Mouse (Mus musculus) cortical plate, adult 2 months (tissue): ENCODE results near the gene Pex16.

Experiments used
- CTCF ChIP-seq: fragments of 200-500 bp; IDR thresholded peaks from 2 replicates; pipeline ENCODE4 v1.5.1; 2011; ENCODE audit warnings: mild to moderate bottlenecking, control low read depth, low read length; ENCODE audit not compliant: insufficient read depth; ENCODE audit errors: extremely low read depth
- POLR2A ChIP-seq: fragments of 200-500 bp; IDR thresholded peaks from 2 replicates; pipeline ENCODE4 v1.6.1; 2011; ENCODE audit warnings: mild to moderate bottlenecking, low read length, control low read depth; ENCODE audit not compliant: insufficient read depth; ENCODE audit errors: extremely low read depth

DNA sequence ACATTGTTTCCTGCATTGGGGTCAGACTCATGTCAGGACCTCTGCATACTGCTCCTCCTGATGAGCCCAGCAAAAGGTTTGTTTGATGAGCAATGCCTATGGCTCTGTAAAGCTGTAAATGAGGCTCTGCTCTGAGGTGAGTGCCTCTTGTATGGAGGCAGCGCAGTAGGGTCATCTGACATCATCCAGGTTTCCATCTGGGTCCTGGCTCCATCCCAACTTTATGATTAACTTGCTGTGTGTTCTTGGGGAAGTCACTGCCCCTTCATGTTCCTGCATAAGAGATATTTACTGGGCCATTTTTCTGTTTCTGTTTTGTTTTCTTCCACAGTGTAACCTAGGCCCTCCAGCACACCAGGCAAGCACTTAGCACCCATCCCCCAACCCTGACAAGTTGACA lies 23.0 kb downstream of the Pex16 start:
- TF ChIP-seq CTCF (no peak), POLR2A (no peak)
